Mouse (Mus musculus) liver, adult 2 months (tissue): ENCODE measurements around the gene Unc13a.

Source experiments
- CTCF ChIP-seq: fragments of 200-500 bp; IDR thresholded peaks from 2 replicates; pipeline ENCODE4 v1.5.1; 2011; ENCODE audit warnings: low read depth, low read length, control low read depth
- POLR2A ChIP-seq: fragments of 200-500 bp; IDR thresholded peaks from 2 replicates; pipeline ENCODE4 v1.6.1; 2011; ENCODE audit warnings: low read length, control low read depth; ENCODE audit not compliant: insufficient read depth; ENCODE audit errors: extremely low read depth

DNA sequence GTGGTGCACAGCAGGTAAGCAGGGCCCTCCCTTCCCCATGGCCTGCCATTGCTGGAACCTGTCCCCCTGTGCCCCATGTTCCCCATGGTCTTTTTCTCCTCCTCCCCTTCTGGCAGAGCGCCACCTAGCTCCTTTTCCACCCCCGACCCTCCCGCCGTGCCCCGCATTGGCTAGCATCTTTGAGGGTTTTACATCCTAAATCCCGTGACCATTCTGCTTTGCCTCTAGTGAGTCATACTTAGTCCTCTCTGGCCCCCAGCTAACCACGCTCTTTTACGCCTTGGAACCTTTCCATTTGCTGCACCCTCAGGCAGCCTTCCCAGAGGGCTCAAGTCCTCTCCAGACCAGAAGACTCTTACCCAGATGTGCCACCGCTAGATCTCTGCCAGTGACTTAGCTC, 91.4 kb downstream of the Unc13a start:
- TF ChIP-seq CTCF (no peak), POLR2A (no peak)
